30 mouse cellular contexts compared by ENCODE assay signal in genomic region chr17:57134021-57134420, GRCm38 (mm10). TPM values are rescaled to one million over a fixed set of nuclear protein-coding genes. Genes with fewer than 3 reads are reported as not detected.
"Had no signal": no experiment of that assay in that cellular context is flagged by ENCODE, and none has a peak within 500 bp of the region (broad histone marks: within the 10 kb centered on the region; RNA-seq: fewer than 3 reads in every experiment).

No protein-coding gene starts in this region.

RNA-seq across cellular contexts. Expression of gene Cd70, which starts 15.6 kb away (rescaled TPM):
- total RNA-seq: heart, postnatal 10 days; heart, postnatal 14 days; heart, postnatal 25 days; heart, postnatal 36 days; heart, postnatal 4 days; hematopoietic stem cell, adult 5-6 weeks; layer of hippocampus, adult 2 months; left cerebral cortex, adult 18-20 months had no signal
- polyA plus RNA-seq: heart, embryonic 10.5 days; heart, embryonic 11.5 days; heart, embryonic 12.5 days; heart, embryonic 13.5 days; heart, embryonic 14.5 days; heart, embryonic 15.5 days; heart, postnatal 0 days; hindbrain, embryonic 12.5 days; intestine, embryonic 14.5 days; intestine, embryonic 16.5 days; intestine, postnatal 0 days; kidney, embryonic 14.5 days; kidney, embryonic 16.5 days; kidney, postnatal 0 days had no signal

RNA-seq across cellular contexts. Expression of gene Tnfsf14, which starts 60.0 kb away (rescaled TPM):
- total RNA-seq: heart, postnatal 10 days; heart, postnatal 25 days; heart, postnatal 36 days; heart, postnatal 4 days; hindbrain, postnatal 0 days; layer of hippocampus, adult 18-20 months; layer of hippocampus, adult 2 months; layer of hippocampus, adult 8-10 months; layer of hippocampus, postnatal 10 days; layer of hippocampus, postnatal 14 days; layer of hippocampus, postnatal 25 days; layer of hippocampus, postnatal 36 days; left cerebral cortex, adult 18-20 months had no signal
- polyA plus RNA-seq: heart, embryonic 14.5 days; heart, embryonic 15.5 days; heart, postnatal 0 days; hindbrain, embryonic 12.5 days; hindbrain, embryonic 16.5 days; hindbrain, postnatal 0 days; intestine, embryonic 14.5 days; kidney, embryonic 14.5 days had no signal
